Mouse (Mus musculus): ENCODE results near the gene Alpi.

DNA sequence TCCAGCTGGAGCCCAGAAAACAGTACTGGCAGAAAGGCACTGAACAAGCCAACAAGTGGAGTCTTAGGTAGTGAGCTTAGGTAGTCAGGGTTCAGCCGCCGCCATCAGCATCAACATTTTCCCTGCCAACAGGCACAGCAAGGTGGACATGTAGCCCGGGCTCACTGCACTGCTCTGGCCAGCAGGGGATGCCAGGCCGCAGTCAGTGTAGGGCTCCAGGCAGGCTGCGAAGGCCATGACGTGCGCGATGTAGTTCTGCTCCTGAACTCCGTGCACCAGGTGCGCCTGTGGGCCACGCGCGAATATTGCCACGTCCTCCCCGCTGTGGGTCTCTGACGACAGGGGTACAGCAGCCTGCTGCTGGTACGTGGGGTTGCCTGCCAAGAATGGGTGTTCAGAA, 14.4 kb downstream of the Alpi start:
- TF ChIP-seq CTCF (IDR thresholded peaks at IDR 0.05; ENCODE audit: low read depth, low read length) (no peak), POLR2A (IDR thresholded peaks at IDR 0.05; ENCODE audit: extremely low read depth, insufficient read depth, low read length) (no peak)
